Mouse (Mus musculus): ENCODE measurements at regions not wholly inside any gene's neighbourhood (a gene's known extent, or its start where the extent isn't known, plus 50 kb on each side); places are given as distances from the start of the nearest gene placed in this dataset.

DNA sequence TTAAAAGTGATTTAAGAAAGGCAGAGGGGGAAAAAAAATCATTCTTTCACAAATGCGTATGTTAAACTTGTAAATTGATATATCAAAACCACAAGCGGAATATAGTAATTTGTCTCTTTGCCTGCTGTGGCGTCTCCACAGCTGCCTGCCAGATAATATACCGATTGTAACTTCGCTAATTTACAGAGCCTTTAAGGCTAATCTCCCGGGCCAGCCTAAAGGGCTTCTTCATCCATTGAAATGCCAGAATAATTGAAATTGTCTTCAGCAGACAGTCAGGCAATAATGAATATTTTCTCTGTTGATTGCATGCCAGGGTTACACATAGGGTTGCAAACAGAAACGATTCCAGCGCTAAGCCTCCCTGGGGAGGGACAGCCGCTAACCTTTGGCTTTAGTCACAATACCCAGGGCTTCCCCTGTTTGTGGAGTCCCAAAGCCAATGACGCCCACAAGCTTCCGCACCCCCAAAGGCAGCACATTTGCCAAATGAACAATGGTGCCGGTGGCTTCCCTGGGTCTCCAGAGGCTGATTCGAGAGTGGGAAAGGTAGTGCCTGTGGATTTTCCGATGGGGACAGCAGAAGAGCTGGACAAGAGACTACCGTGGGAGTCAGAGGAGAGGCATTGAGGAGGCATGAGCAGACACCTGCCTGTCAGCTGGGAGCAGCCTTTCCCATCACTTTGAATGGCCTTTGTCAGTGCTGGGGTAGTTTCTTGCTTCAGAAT is 248.2 kb upstream of the 4930412O13Rik start:
- no peaks in the 10 kb centered on the region for H3K36me3 ChIP-seq (ENCODE audit: control insufficient read depth, insufficient read depth, low read length)
- WGBS, result 35% methylated on average over 15 of the region's 15 CpGs
- peaks cover 2% of the 10 kb centered on the region; the same call in 1 of the 2 replicates for H3K4me1 ChIP-seq (ENCODE audit: control insufficient read depth, insufficient read depth, low read length)
- peak overlapping the region; percentile 28; the same call in 1 of the 2 replicates for H3K27ac ChIP-seq
- no peak overlapping the region for H3K4me3 ChIP-seq
- peak; percentile 62 to 75 for DNase-seq
- H3K9ac ChIP-seq (ENCODE audit: low read depth, low read length), result no peak overlapping the region
- no peaks in the 10 kb centered on the region for H3K79me2 ChIP-seq (replicated peaks; ENCODE audit: control insufficient read depth, insufficient read depth, low read length)
- TF ChIP-seq EP300 (IDR thresholded peaks at IDR 0.05; ENCODE audit: insufficient read depth, low read depth, low read length) (peak; percentile 75; the same call in 1 of the 2 replicates), CTCF (IDR thresholded peaks at IDR 0.05) (no peak)
- H3K27me3 ChIP-seq (ENCODE audit: control insufficient read depth, insufficient read depth, low read length), result no peaks in the 10 kb centered on the region
- intact Hi-C loops (cut with DNase I), result no loop called here

DNA sequence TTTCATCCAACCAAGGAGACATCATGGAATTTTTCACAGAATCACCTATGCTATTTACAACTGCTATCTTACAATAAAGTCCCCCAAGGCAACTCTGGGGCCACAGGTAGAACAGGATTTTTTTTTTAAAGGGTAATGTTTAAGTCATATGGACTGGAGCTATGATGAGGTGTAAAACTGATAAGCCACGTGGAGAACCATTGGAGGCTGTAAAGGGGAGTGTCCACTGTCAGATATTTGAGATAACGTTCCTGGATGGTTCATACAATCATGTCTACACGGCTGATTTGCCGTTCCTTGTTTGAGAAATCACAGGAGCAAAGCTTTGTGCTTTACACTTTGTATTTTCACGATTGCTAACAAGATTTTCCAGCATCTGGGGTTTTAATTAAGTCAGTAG is 241.8 kb upstream of the 4930412O13Rik start:
- intact Hi-C loops (cut with DNase I), result no loop called here
- H3K4me1 ChIP-seq (ENCODE audit: control insufficient read depth, insufficient read depth, low read length), result no peaks in the 10 kb centered on the region
- no peak overlapping the region for H3K27ac ChIP-seq
- TF ChIP-seq CTCF (IDR thresholded peaks at IDR 0.05), result no peak
- TF ChIP-seq EP300 (IDR thresholded peaks at IDR 0.05; ENCODE audit: insufficient read depth, low read depth, low read length), result no peak
- no peak for TF ChIP-seq POLR2A (IDR thresholded peaks at IDR 0.05; ENCODE audit: insufficient read depth, low read depth, low read length)
- H3K79me2 ChIP-seq (replicated peaks; ENCODE audit: control insufficient read depth, insufficient read depth, low read length), result no peaks in the 10 kb centered on the region
- no peaks in the 10 kb centered on the region for H3K36me3 ChIP-seq (ENCODE audit: control insufficient read depth, insufficient read depth, low read length)
- no peaks in the 10 kb centered on the region for H3K27me3 ChIP-seq (ENCODE audit: control insufficient read depth, insufficient read depth, low read length)
- no peak overlapping the region for H3K4me3 ChIP-seq
- H3K9ac ChIP-seq (ENCODE audit: low read depth, low read length), result no peak overlapping the region
- 45% methylated on average over 5 of the region's 5 CpGs for WGBS
- no peak for DNase-seq

GRCm38 (mm10) chr2:9641629-9642028 is 239.4 kb upstream of the 4930412O13Rik start:
- no peaks in the 10 kb centered on the region for H3K4me1 ChIP-seq (ENCODE audit: control insufficient read depth, insufficient read depth, low read length)
- TF ChIP-seq POLR2A (IDR thresholded peaks at IDR 0.05; ENCODE audit: insufficient read depth, low read depth, low read length), result no peak
- TF ChIP-seq CTCF (IDR thresholded peaks at IDR 0.05), result no peak
- TF ChIP-seq EP300 (IDR thresholded peaks at IDR 0.05; ENCODE audit: insufficient read depth, low read depth, low read length), result no peak
- 41% methylated on average over 7 of the region's 7 CpGs for WGBS

GRCm38 (mm10) chr2:9642411-9642810 is 238.6 kb upstream of the 4930412O13Rik start:
- peaks cover 2% of the 10 kb centered on the region; the same call in 1 of the 2 replicates for H3K27me3 ChIP-seq (ENCODE audit: control insufficient read depth, insufficient read depth, low read length)
- no peaks in the 10 kb centered on the region for H3K79me2 ChIP-seq (replicated peaks; ENCODE audit: control insufficient read depth, insufficient read depth, low read length)
- no peak for DNase-seq
- no peak overlapping the region for H3K9ac ChIP-seq (ENCODE audit: low read depth, low read length)
- no peak overlapping the region for H3K4me3 ChIP-seq
- no peak for TF ChIP-seq CTCF (IDR thresholded peaks at IDR 0.05)
- TF ChIP-seq POLR2A (IDR thresholded peaks at IDR 0.05; ENCODE audit: insufficient read depth, low read depth, low read length), result no peak
- no peak for TF ChIP-seq EP300 (IDR thresholded peaks at IDR 0.05; ENCODE audit: insufficient read depth, low read depth, low read length)
- H3K27ac ChIP-seq, result no peak overlapping the region
- 63% methylated on average over 3 of the region's 3 CpGs for WGBS
- intact Hi-C loops (cut with DNase I), result no loop called here
- H3K36me3 ChIP-seq (ENCODE audit: control insufficient read depth, insufficient read depth, low read length), result no peaks in the 10 kb centered on the region
- no peaks in the 10 kb centered on the region for H3K4me1 ChIP-seq (ENCODE audit: control insufficient read depth, insufficient read depth, low read length)

More at GRCm38 (mm10) chr2:9641629-9642028, 239.4 kb upstream of the 4930412O13Rik start:
- Histone ChIP-seq H3K9ac (ENCODE audit: low read depth, low read length) (no peak overlapping the region), H3K4me3 (no peak overlapping the region), H3K36me3 (ENCODE audit: control insufficient read depth, insufficient read depth, low read length) (no peaks in the 10 kb centered on the region), H3K27me3 (ENCODE audit: control insufficient read depth, insufficient read depth, low read length) (peaks cover 2% of the 10 kb centered on the region; the same call in 1 of the 2 replicates), H3K79me2 (replicated peaks; ENCODE audit: control insufficient read depth, insufficient read depth, low read length) (no peaks in the 10 kb centered on the region), H3K27ac (no peak overlapping the region)
- intact Hi-C loops (cut with DNase I), result no loop called here
- no peak for DNase-seq

DNA sequence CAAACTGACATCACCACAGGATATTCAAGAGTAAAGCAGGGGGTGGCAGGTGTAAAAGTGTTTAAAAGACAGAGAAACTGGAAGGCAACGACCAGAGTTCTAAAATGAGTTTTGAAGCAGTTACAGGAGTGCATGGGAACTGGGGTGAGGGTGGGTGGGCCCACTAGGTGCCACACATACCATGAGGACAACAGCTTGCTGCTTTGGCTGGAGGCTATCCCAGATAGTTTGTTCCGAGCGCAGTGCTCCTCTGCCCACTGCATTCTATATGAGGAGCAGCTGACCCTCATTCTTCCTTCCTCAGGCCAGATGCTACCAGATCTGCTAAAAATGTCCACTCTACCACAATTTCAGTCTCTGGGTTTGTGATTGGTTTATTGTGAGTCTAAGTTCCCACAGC is 234.6 kb upstream of the 4930412O13Rik start:
- no peak overlapping the region for H3K4me3 ChIP-seq
- H3K79me2 ChIP-seq (replicated peaks; ENCODE audit: control insufficient read depth, insufficient read depth, low read length), result no peaks in the 10 kb centered on the region
- TF ChIP-seq EP300 (IDR thresholded peaks at IDR 0.05; ENCODE audit: insufficient read depth, low read depth, low read length) (no peak), CTCF (IDR thresholded peaks at IDR 0.05) (no peak), POLR2A (IDR thresholded peaks at IDR 0.05; ENCODE audit: insufficient read depth, low read depth, low read length) (no peak)
- H3K36me3 ChIP-seq (ENCODE audit: control insufficient read depth, insufficient read depth, low read length), result no peaks in the 10 kb centered on the region
- no peak overlapping the region for H3K9ac ChIP-seq (ENCODE audit: low read depth, low read length)
- intact Hi-C loops (cut with DNase I), result no loop called here
- no peak for DNase-seq
- no peak overlapping the region for H3K27ac ChIP-seq
- WGBS, result 59% methylated on average over 3 of the region's 3 CpGs
- H3K4me1 ChIP-seq (ENCODE audit: control insufficient read depth, insufficient read depth, low read length), result no peaks in the 10 kb centered on the region
- peaks cover 2% of the 10 kb centered on the region; the same call in 1 of the 2 replicates for H3K27me3 ChIP-seq (ENCODE audit: control insufficient read depth, insufficient read depth, low read length)

DNA sequence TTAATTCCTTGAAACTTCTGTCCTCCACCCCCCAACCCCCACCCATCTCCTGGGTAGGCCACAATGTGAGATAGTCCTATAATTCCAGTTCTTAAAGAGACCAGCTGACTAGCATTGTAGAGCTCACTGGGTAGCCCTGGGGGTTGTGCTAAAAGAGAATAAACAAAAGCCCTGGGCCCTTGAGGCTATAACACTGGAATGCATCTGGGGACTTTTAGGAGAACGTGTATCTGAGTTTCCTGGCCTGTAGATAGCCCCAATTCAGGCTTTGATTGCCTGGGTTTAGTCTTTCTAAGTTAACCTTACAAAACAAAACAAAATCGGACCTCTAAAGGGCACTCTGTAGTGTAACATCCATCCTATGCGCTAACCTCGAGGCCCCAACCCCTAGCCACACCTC is 234.1 kb upstream of the 4930412O13Rik start:
- no peak for TF ChIP-seq POLR2A (IDR thresholded peaks at IDR 0.05; ENCODE audit: insufficient read depth, low read depth, low read length)
- intact Hi-C loops (cut with DNase I), result no loop called here
- no peaks in the 10 kb centered on the region for H3K4me1 ChIP-seq (ENCODE audit: control insufficient read depth, insufficient read depth, low read length)
- H3K79me2 ChIP-seq (replicated peaks; ENCODE audit: control insufficient read depth, insufficient read depth, low read length), result no peaks in the 10 kb centered on the region
- no peak for DNase-seq
- H3K36me3 ChIP-seq (ENCODE audit: control insufficient read depth, insufficient read depth, low read length), result no peaks in the 10 kb centered on the region
- no peak overlapping the region for H3K4me3 ChIP-seq
- H3K27me3 ChIP-seq (ENCODE audit: control insufficient read depth, insufficient read depth, low read length), result peaks cover 2% of the 10 kb centered on the region; the same call in 1 of the 2 replicates
- H3K27ac ChIP-seq, result no peak overlapping the region
- no peak overlapping the region for H3K9ac ChIP-seq (ENCODE audit: low read depth, low read length)
- WGBS, result 38% methylated on average over 4 of the region's 4 CpGs

All from heart, adult 2 months (tissue).